Mouse (Mus musculus) adrenal gland, postnatal 14 days (tissue): ENCODE data around the gene Bcar1. TPM values are rescaled to one million over a fixed set of nuclear protein-coding genes. Genes with fewer than 3 reads are reported as not detected.

Experiments
- DNase-seq: peaks from one replicate; pipeline ENCODE4 v3.0.0; 2021; ENCODE audit warnings: mixed read lengths
- microRNA-seq, 2 experiments: library from miRNA; unstranded; fragments of <30 nt; microRNA quantifications; one replicate each; pipeline ENCODE4 v1.2.0; 2021
- total RNA-seq: library from RNA; stranded (reverse); gene quantifications from 2 replicates; pipeline ENCODE4 v1.2.3, GENCODE M21; 2021

Bcar1 gene
- total RNA-seq, 1 experiment from 2014 or later: 59.6 TPM

DNA sequence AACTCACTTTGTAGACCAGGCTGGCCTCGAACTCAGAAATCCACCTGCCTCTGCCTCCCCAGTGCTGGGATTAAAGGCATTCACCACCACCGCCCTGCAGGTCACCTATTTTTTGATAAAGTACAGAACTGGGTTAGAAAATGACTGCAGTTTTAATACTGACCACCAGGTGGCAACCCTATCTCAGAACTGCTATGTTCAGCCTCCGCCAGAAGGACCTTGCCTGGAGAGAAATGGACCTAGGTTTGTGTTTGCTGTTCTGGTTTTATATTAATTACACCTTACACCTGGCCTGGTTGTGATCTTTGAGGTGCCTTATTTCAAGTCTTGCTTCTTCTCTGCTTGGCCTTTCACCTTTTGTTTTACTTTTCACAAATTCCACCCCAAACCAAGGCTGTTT is 65.5 kb downstream of the Bcar1 start:
- DNase-seq: peak; percentile 75

DNA sequence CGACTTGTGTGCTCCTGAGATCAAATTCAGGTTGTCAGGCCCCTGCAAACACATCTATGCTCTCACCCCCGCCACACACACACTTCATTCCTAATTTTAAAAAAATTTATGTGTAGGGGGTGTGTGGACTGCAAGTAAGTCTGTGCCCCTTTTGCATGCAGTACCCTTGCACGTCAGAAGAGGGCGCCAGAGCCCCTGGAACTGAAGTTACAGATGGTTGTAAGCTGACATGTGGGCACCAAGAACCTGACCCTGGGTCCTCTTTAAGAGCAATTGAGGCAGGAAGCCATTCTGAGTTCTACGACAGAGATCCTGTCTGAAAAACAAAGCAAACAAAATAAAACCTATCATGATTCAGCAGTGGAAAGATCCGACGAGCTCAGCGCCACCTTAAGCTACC is 67.4 kb downstream of the Bcar1 start:
- peak; percentile 20 for DNase-seq

DNA sequence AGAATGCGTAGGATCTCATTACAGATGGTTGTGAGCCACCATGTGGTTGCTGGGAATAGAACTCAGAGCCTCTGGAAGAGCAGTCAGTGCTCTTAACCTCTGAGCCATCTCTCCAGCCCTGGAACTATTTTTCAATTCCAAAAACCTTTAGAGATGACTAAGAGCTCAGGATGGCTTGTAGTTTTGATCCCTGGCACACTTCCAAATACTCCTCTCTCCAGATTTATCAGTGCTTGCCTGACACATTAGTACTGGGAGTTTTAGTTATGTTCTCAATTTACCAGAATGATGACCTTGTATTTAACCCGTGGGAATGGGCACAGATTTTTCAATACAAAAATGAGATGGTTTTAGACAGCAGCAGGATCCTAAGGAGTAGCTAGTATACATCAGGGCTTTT is 76.9 kb downstream of the Bcar1 start:
- DNase-seq: no peak

DNA sequence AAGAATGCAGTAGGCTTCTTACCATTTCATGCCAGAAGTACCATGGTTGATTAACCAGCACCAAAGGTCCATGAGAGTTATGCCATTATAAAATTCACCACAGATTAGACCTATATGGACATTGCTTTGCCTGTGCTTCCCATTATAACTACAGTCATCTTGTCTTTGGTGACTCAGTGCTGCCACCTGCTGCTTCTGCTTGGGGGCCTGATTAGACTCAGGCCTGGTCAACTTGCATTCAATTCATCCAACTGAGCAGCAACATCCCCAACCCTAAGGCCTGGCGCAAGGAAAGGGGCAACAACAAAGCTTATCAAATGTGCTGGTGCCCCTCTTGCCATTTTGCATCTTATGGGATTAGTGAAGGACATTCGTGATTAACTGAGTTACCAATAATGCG is 81.1 kb downstream of the Bcar1 start:
- peak; percentile 86 for DNase-seq

Small RNA genes within 50 kb of the gene (microRNA-seq; reads per million reads assigned to microRNA genes)
- 0 reads per million in 2 experiments for gene Mir7076

Other genes starting within 250 kb of the Bcar1 start
- gene Wdr59, start 221.7 kb downstream of the Bcar1 start, total RNA-seq: 12.0 and 15.4 TPM in 2 replicates
- gene Znrf1, start 207.7 kb downstream of the Bcar1 start, total RNA-seq: 44.3 and 47.7 TPM in 2 replicates
- gene Ldhd, start 113.4 kb downstream of the Bcar1 start, total RNA-seq: 36.5 and 38.2 TPM in 2 replicates
- gene Zfp1, start 100.4 kb downstream of the Bcar1 start, total RNA-seq: 9.2 and 11.2 TPM in 2 replicates
- gene Ctrb1, start 52.8 kb downstream of the Bcar1 start, total RNA-seq: 0.41 TPM in 1 of 2 replicates, not detected in the other
- 82.4 and 83.1 TPM in 2 replicates for gene Cfdp1, start 110.5 kb upstream of the Bcar1 start, total RNA-seq
- gene Tmem170, start 132.9 kb upstream of the Bcar1 start, total RNA-seq: 5.8 and 6.5 TPM in 2 replicates
- not detected in 2 replicates for gene Chst5, start 166.6 kb upstream of the Bcar1 start, total RNA-seq
- gene Tmem231, start 190.1 kb upstream of the Bcar1 start, total RNA-seq: 5.3 and 5.5 TPM in 2 replicates
- 124 and 128 TPM in 2 replicates for gene Gabarapl2, start 196.9 kb upstream of the Bcar1 start, total RNA-seq
- 3.1 and 4.1 TPM in 2 replicates for gene Adat1, start 248.5 kb upstream of the Bcar1 start, total RNA-seq